In the genomic region with DNA sequence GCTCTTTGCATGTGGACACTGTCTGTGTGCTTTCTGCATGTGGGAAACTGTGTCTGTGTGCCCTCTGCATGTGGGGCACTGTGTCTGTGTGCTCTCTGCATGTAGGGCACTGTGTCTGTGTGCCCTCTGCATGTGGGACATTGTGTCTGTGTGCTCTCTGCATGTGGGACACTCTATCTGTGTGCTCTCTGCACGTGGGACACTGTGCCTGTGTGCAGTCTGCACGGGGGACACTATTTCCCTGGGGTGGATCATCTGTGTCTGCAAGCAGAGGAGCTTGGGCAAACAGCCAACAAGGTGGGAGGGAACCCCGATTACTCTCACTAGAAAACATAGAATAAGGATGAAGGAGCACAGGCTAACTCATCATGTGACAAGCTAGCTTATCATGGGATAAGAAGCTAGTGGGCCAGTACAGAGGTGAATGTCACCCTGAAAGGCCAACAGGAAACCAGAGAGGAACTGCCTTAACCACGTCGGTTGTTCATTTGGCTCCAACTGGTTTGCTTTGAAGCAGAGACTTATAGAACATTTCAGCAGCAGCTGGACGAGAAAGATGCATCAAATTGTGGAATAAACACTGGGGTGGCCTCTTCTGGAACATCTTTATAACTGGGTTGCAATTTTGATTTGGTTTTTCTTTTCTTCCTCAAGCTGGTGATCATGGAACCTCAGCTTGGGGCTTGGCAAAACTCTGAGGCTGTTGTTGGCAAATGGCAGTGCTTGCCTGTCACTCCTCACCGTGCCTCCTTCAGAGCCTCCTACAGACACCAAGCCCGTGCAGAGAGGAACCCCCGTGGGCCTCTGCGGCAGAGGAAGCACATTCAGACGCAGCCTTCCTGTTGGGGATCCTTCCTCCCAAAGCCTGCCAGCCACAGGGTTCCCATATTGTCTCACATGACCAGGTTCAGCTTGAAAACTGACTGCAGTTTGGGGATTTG, we compare ENCODE assay signal across 8 mouse cellular contexts. TPM values are rescaled to one million over a fixed set of nuclear protein-coding genes. Genes with fewer than 3 reads are reported as not detected.
DNase-seq lines count a peak whose midpoint lies in the region; ATAC-seq and TF ChIP-seq lines count a peak whose summit lies in the region.

No protein-coding gene starts in this region.

- 23% methylated on average over 11 of the region's 11 CpGs for WGBS in lung, embryonic 14.5 days
- 6% methylated on average over 11 of the region's 11 CpGs for WGBS in liver, embryonic 15.5 days (ENCODE audit: insufficient replicate concordance)
- WGBS in stomach, embryonic 14.5 days: 25% methylated on average over 11 of the region's 11 CpGs

- no peaks in the 10 kb centered on the region for H3K27me3 ChIP-seq in lung, embryonic 14.5 days (ENCODE audit: insufficient read depth, low read length)
- H3K27me3 ChIP-seq in liver, embryonic 15.5 days: no peaks in the 10 kb centered on the region
- H3K27me3 ChIP-seq in stomach, embryonic 14.5 days (ENCODE audit: control insufficient read depth, insufficient read depth, low read length): no peaks in the 10 kb centered on the region

- H3K4me3 ChIP-seq in lung, embryonic 14.5 days (ENCODE audit: low read depth, low read length): no peak overlapping the region
- no peak overlapping the region for H3K4me3 ChIP-seq in cortical plate, adult 2 months (ENCODE audit: insufficient read depth, low read length)
- H3K4me3 ChIP-seq in liver, embryonic 15.5 days (replicated peaks): no peak overlapping the region
- no peak overlapping the region for H3K4me3 ChIP-seq in stomach, embryonic 14.5 days (ENCODE audit: low read depth, low read length)

- TF ChIP-seq CTCF in lung, embryonic 14.5 days (IDR thresholded peaks at IDR 0.05; ENCODE audit: low read depth): no peak
- TF ChIP-seq CTCF in cortical plate, adult 2 months (IDR thresholded peaks at IDR 0.05; ENCODE audit: extremely low read depth, insufficient read depth, low read length): no peak

- TF ChIP-seq POLR2A in cortical plate, adult 2 months (IDR thresholded peaks at IDR 0.05; ENCODE audit: extremely low read depth, insufficient read depth, low read length): no peak

- no peak overlapping the region for H3K9ac ChIP-seq in lung, embryonic 14.5 days
- no peak overlapping the region for H3K9ac ChIP-seq in liver, embryonic 15.5 days
- no peak overlapping the region for H3K9ac ChIP-seq in stomach, embryonic 14.5 days (replicated peaks; ENCODE audit: low read depth, low read length)

- no peaks in the 10 kb centered on the region for H3K36me3 ChIP-seq in lung, embryonic 14.5 days (ENCODE audit: insufficient read depth)
- no peaks in the 10 kb centered on the region for H3K36me3 ChIP-seq in liver, embryonic 15.5 days (replicated peaks)
- no peaks in the 10 kb centered on the region for H3K36me3 ChIP-seq in stomach, embryonic 14.5 days (ENCODE audit: control insufficient read depth, insufficient read depth, low read length)

- peak; percentile 65; the same call in 1 of the 2 replicates for ATAC-seq in lung, embryonic 14.5 days (ENCODE audit: insufficient read depth)
- ATAC-seq in hematopoietic stem cell, adult 5-6 weeks (replicated peaks in 1 of 2; ENCODE audit: insufficient read depth in 1 of 2, low FRiP score in 2 of 2, low TSS enrichment in 1 of 2, low read depth in 1 of 2, poor library complexity in 2 of 2, severe bottlenecking in 2 of 2): peak; percentile 93 to 94
- ATAC-seq in liver, embryonic 15.5 days (ENCODE audit: insufficient read depth): peak; percentile 52; the same call in 1 of the 2 replicates
- ATAC-seq in stomach, embryonic 14.5 days (ENCODE audit: insufficient number of reproducible peaks, insufficient read depth, low FRiP score, low read depth): peak; percentile 58; the same call in 1 of the 2 replicates

- no peaks in the 10 kb centered on the region for H3K4me1 ChIP-seq in lung, embryonic 14.5 days (ENCODE audit: insufficient read depth)
- peaks cover 2% of the 10 kb centered on the region for H3K4me1 ChIP-seq in cortical plate, adult 2 months (ENCODE audit: control insufficient read depth, insufficient read depth, low read length)
- peaks cover 9% of the 10 kb centered on the region; the same call in 1 of the 2 replicates for H3K4me1 ChIP-seq in liver, embryonic 15.5 days (replicated peaks)
- peaks cover 4% of the 10 kb centered on the region; the same call in 1 of the 2 replicates for H3K4me1 ChIP-seq in stomach, embryonic 14.5 days (ENCODE audit: control insufficient read depth, insufficient read depth, low read length)

- peak; percentile 56 for DNase-seq in lung, embryonic 14.5 days
- no peak for DNase-seq in lung, postnatal 25 days (ENCODE audit: low spot score)
- DNase-seq in embryo, embryonic 10 days (ENCODE audit: low spot score): no peak
- no peak for DNase-seq in gastrocnemius, postnatal 4 days (ENCODE audit: low spot score in 2 of 2)

- peak overlapping the region; percentile 16; the same call in 1 of the 2 replicates for H3K27ac ChIP-seq in lung, embryonic 14.5 days (ENCODE audit: low read depth)
- 0 out of 2 replicates have a peak overlapping the region, but pooled peaks have one; percentile 9 for H3K27ac ChIP-seq in cortical plate, adult 2 months (ENCODE audit: insufficient read depth, low read length)
- peak overlapping the region; percentile 65 for H3K27ac ChIP-seq in liver, embryonic 15.5 days (replicated peaks)
- H3K27ac ChIP-seq in stomach, embryonic 14.5 days (ENCODE audit: low read length): 0 out of 2 replicates have a peak overlapping the region, but pooled peaks have one; percentile 1

- no peak overlapping the region for H3K4me2 ChIP-seq in lung, embryonic 14.5 days
- peak overlapping the region; percentile 3; the same call in 1 of the 2 replicates for H3K4me2 ChIP-seq in liver, embryonic 15.5 days
- H3K4me2 ChIP-seq in stomach, embryonic 14.5 days (replicated peaks; ENCODE audit: low read depth, low read length): no peak overlapping the region

- H3K9me3 ChIP-seq in lung, embryonic 14.5 days (ENCODE audit: low read depth, low read length): no peaks in the 10 kb centered on the region
- no peaks in the 10 kb centered on the region for H3K9me3 ChIP-seq in liver, embryonic 15.5 days (replicated peaks)
- H3K9me3 ChIP-seq in stomach, embryonic 14.5 days (ENCODE audit: control insufficient read depth, low read depth, low read length): no peaks in the 10 kb centered on the region

RNA-seq across cellular contexts. Expression of a gene that starts 20.9 kb away (rescaled TPM):
- 15.6 and 15.8 TPM in 2 replicates for polyA plus RNA-seq in lung, embryonic 14.5 days (2014; fragmentation: Nextera tagmentation; extraction: Ambion mirVana)
- polyA plus RNA-seq in cortical plate, adult 2 months (2012; rRNA removed): 17.8 and 21.1 TPM in 2 replicates
- 22.3 and 38.6 TPM in 2 replicates for total RNA-seq in hematopoietic stem cell, adult 5-6 weeks (2017)
- 11.1 and 12.0 TPM in 2 replicates for polyA plus RNA-seq in liver, embryonic 15.5 days (2015; fragmentation: Nextera tagmentation; extraction: Ambion mirVana)
- polyA plus RNA-seq in stomach, embryonic 14.5 days (2014; fragmentation: Nextera tagmentation; extraction: Ambion mirVana): 13.2 and 18.1 TPM in 2 replicates
- total RNA-seq in gastrocnemius, postnatal 4 days (2021): 1 to 10 TPM; 5.5 to 6.2 TPM

Comparison
In these comparisons a context has a peak if more than half of its experiments do, and no peak if none do; other contexts are left out.
1. H3K27ac ChIP-seq: peak in every context shown above with its lines; median percentile 65 in liver, embryonic 15.5 days; 16 in lung, embryonic 14.5 days; 9 in cortical plate, adult 2 months; 1 in stomach, embryonic 14.5 days.